Mouse (Mus musculus) lung, adult 18-20 months (tissue): ENCODE measurements at regions not wholly inside any gene's neighbourhood (a gene's known extent, or its start where the extent isn't known, plus 50 kb on each side); places are given as distances from the start of the nearest gene placed in this dataset.
A peak's percentile ranks its signal among the peaks of the same experiment; 100 is the strongest.

Source experiments
- DNase-seq, 2 experiments: peaks; one replicate each; pipeline ENCODE4 v3.0.0; 2022; ENCODE audit warnings: mixed read lengths in 2 of 2

DNA sequence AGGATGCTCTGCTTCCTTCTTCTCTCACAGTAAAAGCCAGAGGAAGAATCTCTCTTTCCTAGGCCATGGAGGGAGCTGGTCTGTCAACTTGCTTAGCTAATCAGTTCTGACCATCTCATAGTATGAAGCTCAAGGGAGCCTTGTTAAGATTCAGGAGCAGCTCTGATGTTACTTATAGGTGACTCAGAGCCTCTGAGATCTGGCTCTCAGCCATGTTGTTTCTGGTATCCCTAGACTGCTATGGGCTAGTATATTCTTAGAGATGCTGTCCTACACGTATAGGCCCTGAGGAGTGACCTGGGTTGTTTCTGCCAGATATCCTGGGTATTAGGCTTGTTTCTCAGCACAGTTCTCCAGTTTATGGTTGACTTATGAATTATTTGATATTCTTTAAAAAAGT, 160.9 kb downstream of the 4930564D02Rik start:
- DNase-seq, result no peak

DNA sequence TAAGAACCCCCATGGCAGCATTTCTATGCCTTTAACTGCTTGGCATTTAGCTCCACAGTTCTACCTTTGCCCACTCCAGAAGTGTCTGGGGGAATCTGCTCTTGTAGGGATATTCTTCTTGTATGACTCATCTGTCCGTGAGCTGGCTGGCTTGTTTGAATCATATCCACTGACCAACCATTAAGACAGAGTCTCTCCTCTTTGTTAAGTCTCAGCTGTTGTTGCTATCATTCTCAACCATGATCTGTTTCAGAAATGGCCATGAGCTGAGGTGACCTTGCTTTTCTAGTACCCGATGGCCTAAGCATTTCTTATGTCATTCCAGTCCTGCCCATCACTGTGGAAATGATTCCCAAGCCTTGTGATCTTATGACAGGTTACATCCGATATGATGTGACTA, 161.8 kb downstream of the 4930564D02Rik start:
- DNase-seq, result no peak

DNA sequence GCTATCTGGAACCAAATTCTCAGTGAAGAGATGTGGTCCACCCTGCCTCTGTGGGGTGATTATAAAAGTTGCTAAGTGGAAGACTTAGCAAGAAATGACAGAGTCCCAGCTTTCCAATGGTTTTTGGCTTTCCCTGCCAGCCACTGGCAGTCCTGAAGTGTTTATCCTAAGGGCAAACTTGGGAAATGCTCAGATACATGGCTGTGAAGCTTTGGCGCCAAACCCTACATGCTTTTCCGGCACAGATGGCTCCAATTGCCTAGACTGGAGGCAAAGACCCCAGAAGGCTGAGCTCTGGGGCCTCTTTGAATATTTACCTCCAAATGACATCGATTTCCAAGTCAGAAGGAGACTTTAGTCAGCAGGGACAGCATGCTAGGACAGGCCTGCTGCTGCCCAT, 174.4 kb downstream of the 4930564D02Rik start:
- DNase-seq, result no peak

DNA sequence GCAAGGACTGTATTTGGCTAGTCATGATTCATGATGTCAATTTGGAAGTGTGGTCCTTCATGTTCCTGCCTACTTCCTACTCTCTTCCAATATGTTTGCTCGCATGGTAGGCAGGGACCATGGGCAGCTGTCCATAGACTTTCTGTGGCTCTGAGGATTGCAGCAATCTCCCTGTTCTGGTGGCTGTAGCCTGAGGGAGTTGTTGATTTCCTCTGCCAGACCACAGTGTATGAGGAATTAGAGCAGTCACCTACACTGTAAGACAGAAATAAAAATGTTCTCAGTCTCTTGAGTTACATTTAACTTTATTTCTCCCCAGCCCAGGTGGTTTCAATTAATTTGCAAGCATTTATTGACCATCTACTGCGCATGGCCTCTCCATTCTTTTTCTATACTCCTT, 190.5 kb downstream of the 4930564D02Rik start:
- DNase-seq, result no peak

DNA sequence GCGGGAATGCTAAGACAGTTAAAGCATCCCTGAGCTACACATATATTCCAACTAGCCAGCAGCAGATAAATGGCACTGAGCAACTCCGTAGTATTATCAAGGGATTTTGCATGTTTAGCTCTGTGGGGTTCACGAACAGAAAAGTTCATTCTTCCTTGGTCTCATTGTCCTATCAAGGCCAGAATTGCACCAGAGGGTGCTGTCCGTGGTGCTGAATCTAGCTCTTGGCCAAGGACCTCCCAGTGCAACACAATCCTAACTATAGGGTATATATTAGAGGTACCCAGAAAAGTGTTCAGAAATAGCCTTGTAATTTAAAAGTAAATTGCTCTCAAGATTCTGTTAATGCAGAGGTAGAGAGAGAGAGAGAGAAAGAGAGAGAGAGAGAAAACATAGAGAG, 176.9 kb upstream of the Kcnd3 start:
- peak in 1 of 2 experiments; percentile 2 for DNase-seq

DNA sequence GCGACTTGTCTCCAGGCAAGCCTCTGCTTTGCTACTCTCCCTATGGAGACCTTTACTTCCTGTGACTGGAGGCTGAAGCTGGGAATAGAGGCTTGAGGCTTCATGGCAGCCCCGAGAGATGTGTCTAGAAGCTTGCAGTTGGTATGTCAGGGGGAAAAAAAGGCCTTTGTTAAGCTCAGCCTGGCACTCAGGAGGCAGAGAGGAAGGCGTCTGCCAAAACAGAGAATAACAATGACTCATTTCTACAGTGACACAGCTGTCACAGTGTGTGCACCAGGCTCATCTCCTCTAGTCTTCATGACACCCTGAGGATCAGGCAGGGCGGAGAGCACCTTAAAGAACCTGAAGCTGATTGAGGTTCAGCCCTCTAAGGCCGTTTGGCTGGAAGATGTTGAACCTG, 171.2 kb upstream of the Kcnd3 start:
- no peak for DNase-seq

DNA sequence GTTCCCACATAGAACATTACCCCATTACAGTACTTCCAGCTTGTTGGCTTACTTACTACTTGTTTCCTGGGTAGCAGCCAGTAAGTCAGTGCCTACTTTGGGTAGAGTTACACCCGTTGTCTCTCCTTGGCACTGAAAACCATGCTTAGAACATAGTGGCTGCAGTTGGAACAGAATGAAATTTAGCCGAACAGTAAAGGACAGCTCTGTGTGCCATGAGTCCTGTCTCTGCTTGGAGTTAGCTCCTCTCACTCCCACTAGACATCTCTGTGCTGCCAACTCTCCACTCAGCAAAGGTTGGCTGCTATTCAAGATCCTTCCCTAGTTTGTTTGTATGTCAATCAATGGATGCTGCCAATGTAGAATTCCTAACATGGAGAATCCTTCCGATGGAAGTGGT, 170.4 kb upstream of the Kcnd3 start:
- no peak for DNase-seq

DNA sequence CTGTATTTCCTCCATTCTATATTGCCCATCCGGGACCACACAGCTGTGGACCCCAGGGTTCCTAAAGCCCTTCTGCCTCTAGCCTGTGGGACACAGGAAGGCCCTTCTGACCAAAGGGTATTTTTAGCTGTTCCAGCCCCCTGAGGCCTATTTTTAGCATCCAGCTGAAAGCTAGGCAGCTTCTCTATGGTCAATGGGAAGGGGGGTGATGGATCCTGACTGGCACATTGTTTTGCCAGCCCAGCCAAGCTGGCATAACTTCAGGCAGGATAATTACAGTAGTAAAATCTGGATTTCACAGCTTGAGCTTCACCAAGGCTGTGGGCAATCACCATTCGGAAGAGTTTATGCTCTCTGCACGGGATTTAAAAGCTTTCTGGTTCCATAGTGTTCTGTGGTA, 153.9 kb upstream of the Kcnd3 start:
- no peak for DNase-seq

DNA sequence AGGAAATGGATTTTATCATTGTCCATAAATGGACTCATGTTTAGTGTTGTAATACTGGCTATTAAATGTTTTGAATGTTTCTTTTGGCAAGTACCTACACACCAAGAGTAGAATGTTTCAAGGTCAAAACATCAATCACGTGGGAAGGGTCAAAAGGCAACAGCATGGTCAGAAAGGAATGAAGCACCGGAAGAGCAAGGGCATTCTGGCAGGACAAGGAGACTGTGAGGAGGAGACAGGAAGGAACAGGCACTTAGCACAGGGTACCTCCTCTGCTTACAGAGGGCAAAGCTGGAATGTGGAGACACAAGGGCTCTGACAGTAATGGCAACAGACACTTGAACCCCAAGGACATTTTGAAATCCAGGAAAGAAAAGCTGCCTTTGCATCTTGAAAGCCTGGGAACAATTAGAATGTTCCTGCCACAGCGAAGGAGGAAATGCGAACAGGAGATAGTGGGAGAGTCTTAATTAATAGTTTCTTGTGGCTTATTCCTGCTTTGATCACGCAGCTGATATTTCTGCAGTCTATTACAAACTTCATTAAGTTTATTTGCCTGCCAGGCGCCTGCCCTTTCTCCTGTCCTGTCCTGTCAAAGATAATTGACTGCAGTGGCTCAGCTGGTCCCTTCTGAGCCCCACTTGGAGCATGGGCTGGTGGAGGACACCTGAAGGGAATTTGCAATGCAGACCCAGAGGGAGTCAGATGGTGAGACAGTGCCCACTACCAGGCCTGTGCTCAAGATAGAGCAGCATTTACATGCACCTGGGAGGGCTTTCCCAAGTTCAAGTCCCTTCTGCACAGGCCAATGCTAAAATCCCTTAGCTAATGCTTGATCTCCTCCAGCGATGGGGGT, 151.2 kb upstream of the Kcnd3 start:
- DNase-seq, result no peak

DNA sequence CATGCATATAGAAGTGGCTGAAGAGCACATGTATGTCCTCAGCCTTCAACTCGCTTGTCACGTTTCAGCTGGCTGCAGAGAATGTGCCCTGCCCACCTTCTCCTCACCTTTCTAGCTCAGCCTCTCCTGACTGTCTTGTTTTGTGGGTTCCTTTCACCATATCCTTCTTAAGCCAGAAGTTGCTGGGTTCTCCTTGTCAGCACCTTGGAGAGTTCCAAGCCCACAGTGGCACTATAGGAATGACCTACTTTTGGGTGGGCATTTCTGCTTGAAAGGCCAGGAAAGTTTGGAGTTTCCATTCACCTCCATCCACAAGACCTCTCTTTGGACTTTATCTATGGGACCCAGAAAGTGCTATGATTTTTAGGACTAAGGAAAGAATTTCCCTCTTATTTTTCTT, 144.5 kb upstream of the Kcnd3 start:
- DNase-seq, result no peak

DNA sequence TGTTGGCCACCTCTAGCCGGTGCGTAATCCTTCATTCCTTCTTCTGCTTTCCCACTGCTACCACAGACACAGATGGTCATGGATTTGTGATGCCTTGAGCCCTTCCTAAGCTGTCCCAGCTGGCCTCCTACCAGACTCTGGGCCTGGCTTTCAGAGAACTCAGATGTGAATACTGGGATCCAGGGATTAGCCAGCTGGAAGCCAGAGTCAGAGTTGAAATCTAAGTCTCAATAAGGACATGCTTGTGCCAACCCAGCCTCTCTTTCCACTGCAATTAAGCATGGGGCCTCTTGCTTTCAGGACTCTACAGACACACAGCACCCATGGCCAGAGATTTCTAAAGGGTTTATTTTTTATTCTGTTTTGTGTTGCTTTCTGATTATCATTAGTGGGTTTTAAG, 143.1 kb upstream of the Kcnd3 start:
- no peak for DNase-seq

DNA sequence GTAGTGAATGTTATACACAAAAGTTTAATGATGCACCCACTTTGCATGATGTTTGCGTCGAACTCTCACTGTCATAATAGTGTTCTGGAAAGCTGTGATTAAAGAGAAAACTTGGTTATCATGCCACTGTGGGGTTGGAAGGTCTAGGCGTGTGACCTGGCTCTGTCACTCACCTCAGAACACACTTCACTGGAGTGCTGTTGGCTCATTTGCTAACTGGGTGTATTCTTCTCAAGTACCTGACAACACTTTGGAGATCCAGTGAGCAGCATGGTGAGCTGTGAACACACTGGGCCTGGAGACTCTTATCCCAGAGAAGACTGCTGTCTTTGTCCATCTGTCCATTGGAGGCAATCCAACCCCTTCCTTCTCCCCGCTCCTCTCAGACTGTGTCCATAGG, 98.9 kb upstream of the Kcnd3 start:
- DNase-seq, result no peak

DNA sequence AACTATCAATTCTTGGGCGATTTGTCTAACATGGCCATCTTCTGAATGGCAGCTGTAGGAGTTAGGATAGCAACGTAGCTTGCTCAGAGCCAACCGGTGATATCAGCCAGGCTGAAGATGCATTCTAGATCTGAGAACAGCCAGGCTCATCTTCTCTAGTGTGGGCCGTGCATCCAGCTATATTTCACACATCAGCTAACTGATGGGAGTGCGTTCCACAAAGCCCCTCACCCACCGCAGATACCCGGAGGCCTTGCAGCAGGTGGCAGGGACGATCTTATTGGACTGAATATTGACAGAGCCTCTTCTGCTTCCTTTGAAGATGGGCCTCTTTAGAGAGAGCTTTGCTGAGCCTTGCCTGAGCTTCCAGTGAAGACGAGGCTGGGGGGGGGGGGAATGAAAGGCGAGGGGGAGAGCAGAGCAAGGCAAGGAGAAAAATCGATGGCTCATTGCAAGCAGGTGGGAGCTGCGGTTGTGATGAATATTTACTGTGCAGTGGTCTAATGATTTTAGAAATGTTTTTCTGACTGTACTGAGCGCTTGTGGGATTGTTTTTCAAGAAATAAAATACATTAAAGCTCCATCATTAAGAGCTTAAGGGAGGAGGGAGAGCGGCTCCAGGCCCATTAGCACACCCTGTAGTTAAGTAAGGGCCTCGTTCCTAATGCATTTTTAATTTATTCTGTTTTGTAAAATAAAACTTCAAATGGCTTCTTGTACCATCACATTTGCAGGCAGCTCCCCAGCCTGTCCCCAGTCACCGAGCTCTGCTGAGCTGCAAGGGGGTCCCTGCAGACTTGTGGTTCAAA, 97.8 kb upstream of the Kcnd3 start:
- no peak for DNase-seq

DNA sequence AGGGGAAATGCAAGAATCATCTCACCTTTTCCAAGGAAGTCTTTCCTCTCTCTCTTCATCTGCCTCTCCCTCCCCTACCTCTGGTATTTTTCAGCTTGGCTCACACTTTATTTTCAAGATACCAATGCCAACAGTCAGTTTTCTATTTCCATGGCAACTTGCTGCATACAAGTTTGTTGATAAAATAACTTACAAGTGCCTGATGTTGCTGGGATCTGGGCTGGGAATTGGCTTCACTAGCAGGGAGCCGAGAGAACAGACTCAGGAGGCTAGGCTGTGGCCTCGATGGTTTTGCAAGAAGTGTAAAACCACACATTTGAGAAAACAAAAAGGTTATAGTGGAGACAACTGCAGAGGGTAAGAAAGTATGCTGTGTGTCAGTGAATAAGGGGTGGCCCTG, 94.6 kb upstream of the Kcnd3 start:
- no peak for DNase-seq

DNA sequence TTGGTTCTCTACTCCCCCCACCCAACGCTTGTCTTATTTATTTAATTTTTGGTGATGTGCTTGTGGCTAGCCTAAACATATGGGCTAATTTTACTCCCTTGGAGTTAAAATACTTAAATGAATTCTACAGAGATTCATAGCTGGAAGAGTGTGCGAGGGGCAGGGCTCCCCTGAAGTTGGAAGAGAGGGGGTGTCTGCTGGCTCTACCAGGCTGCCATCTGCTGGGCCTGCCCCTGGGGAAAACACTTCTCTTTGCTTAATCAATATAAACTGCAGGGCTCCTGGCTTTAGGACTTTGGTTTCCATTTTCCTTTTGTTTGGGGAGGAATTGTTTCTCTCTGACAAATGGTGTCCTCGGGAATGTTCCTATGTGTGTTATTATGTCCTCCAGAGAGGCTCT, 92.5 kb upstream of the Kcnd3 start:
- DNase-seq, result no peak

DNA sequence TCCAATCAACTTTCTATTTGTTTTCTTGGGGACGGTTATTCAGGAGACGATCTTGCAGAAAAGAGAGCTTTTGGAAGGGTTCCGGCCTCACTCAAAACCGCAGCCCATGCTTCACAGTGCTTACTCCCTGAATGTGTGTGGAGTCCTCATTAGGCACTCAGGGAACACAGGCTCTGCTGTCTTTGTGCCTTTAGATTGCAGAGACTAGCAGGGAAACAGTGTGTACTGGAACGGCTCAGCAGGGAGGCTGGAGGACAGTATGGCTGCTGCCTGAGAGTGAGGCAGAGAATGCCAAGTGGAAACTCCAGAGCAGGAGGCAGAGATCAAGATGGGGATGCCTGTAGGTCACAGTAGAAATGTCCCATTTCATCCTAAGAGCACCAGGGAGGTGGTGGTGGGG, 87.4 kb upstream of the Kcnd3 start:
- DNase-seq, result no peak

DNA sequence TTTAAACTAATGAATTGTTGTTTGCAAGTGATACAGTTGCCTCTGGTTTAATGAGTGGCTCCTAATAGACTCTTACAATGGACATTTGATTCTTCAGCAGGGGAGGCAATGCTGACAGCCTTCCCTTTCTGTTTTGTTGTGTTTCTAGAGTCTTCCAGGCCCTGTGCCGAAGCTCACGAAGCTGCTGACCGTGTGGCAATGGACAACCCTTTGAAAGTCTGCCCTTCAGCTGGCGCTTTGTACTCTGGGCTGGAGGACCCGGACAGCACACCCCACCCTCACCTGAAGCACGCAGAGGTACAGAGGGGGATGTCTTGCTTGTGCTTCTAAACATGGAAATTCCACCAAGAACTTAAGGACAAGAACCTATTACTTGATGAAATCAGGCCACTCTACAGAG, 85.3 kb upstream of the Kcnd3 start:
- DNase-seq, result no peak

DNA sequence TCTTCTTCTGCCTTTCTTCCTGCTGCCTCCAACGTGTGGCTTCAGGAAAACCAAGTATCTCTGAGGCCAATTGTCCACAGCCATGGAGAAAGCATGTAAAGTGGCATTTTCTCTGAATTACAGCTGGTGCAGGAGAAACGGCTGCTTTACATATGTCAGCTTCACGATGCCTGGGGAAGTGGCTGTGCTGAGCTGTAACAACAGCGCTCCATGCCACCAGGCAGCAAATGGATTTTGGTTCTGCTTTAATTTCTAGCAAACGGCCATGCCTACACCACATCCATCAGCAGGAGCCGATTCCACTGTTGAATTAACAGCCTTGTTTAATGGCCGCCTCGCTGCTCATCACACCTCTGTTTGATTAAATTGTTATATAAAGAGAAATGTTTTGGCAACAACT, 84.2 kb upstream of the Kcnd3 start:
- DNase-seq, result no peak

DNA sequence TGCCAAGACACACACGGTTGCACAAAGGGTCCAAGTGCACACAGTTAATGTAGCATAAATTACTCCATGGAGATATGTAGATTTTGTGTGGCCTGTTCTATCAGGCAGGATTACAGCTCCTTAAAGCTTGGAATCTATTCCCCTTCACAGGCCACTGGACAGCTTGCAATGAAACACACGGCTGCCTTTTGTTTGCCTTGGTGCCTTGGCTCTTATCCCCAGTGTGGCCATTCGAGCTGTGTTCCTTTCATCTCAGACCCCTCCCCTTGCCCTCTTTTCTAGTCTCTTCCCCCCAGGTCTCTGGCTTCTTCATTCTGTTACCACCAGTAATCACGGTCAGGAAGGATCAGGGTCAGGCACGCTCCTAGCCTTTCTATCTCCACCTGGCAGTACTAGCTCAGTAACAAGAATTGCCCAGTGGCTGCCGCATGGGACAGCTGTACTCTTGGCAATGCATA, 79.7 kb upstream of the Kcnd3 start:
- no peak for DNase-seq

DNA sequence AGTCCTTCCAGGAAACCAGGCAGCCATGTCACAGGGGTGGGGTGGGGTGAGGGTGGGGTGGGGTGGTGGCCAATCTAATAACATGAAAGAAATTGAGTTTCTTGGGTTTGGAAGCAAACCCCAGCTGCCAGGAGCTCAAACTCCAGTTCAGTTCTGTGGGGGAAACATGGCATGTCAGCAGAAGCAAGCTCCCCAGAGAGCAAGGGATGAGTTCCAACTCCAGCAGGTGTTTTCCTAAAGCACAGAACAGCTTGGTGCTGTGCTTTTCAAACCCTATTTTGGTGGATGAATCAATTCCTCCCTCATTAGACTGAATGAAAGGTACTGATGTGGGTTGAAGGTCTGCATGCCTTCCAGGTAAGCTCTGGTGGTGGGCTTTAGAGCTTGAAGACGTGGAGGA, 77.8 kb upstream of the Kcnd3 start:
- DNase-seq, result no peak

DNA sequence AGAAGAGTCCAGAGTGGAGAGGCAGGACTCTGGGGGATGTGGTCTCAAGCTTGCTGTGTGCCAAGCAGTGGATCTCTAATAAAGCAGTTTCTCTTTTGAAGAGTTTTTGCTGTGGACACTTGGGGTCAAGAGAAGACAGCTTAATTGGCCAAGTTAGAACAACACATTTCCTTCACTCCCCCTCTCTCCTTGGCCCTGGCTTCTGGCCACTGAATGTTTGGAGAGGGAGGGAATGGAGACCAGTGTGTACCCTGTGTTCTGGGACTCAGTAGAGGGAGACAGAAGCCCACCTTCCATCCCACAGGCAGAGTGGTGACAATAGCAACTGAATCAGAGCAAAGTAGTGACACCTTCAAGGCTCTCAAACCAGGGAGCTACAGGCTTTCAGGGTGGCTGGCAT, 77.3 kb upstream of the Kcnd3 start:
- DNase-seq, result no peak

DNA sequence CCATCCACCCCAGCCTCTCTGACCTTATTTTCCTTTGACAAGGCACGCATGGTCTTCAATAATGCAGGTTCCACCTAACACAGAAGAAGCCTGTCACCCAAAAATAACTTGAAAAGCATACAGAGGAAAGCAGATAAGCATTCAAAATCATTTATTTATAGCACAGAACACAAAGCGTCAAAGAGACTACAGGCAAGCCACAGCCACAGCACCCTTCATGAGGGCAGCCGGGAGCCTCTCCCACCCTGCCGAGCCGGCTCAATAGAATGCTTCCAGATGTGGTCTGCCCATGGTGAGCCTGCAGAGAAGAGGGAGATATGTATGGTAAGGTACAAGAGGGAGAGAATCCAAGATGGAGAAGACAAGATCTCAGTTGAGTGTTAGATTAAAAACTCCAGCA, 76.7 kb upstream of the Kcnd3 start:
- DNase-seq, result no peak

DNA sequence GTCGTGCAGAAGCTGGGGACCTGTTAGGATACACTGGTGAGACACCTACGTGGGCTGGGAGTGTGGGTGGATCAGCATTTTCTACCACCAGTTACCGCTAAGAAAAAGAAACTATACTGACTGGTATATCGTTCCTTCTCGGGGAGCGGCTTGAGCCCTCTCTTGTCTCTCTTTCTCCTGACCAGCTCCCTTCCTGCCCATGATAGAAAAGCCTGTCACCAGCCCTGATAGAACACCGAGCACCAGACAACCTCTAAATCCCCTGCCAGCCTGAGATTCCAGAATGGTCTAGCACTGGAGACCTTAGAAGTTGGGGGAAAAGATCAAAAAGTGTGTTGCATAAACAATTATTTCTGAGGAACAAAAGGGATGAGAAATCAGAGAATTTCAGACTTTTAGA, 76.3 kb upstream of the Kcnd3 start:
- DNase-seq, result no peak

DNA sequence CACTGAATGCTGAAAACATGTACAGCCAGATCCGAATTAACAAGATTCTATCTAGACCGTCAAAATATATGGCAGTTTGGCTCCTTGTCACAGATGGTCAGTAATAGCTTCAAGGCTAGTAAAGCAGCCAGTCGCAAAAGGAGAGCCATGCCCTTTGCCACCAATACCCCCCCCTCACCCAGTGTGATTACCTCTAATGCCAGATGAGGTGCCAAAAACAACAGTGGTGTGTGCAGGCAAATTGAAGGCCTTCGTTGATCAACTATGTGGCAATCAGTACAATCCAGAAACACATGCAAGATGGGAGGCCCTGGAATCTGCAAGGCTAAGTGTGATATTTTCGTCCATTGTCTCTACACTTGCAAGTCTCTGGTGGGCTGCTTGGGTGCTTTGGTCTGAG, 75.8 kb upstream of the Kcnd3 start:
- DNase-seq, result no peak
